Mouse (Mus musculus): ENCODE data around the gene Orai2.
"Not testable (repeated sequence)": the region's sequence is repeated elsewhere in the genome, so short reads cannot be mapped to it uniquely, and the experiment has no call there.

The Orai2 gene

DNA sequence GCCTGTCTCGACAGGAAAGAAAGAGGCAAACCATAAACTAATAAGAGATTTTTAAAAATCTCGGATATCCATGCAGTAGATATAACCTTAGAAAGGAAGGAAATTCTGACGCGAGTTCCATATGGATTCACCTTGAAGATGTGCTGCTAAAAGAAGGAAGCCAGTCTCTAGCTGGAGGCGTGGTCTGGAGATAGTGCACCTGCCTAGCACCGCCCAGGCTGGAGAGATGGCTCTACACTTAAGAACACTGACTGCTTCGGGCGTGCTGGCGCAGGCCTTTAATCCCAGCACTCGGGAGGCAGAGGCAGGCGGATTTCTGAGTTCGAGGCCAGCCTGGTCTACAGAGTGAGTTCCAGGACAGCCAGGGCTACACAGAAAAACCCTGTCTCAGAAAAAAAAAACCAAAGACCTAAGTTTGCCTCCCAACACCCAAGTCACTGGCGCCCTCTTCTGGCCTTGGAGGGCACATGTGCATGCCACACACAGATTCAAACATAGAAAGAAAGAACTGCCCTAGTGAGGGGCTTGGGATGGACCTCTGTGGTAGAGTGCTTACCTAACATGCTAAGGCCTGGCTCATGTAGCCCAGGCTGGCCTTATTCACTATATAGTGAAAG lies 32.7 kb downstream of the Orai2 start:
- DNase-seq (ENCODE audit: low spot score in 2 of 2) = peak; percentile 61 to 86

GRCm38 (mm10) chr5:136136292-136136990 lies 34.1 kb downstream of the Orai2 start:
- DNase-seq (ENCODE audit: low spot score in 2 of 2) = peak in 1 of 2 experiments; percentile 39

GRCm38 (mm10) chr5:136135571-136136291 lies 34.8 kb downstream of the Orai2 start, which contains the start of the genes Lrwd1 and Alkbh4:
Lrwd1 (minus strand) TSS chr5:136136074.
Alkbh4 (plus strand) TSS chr5:136136146.
- DNase-seq (ENCODE audit: low spot score in 2 of 2) = peak; percentile 92 to 99

DNA sequence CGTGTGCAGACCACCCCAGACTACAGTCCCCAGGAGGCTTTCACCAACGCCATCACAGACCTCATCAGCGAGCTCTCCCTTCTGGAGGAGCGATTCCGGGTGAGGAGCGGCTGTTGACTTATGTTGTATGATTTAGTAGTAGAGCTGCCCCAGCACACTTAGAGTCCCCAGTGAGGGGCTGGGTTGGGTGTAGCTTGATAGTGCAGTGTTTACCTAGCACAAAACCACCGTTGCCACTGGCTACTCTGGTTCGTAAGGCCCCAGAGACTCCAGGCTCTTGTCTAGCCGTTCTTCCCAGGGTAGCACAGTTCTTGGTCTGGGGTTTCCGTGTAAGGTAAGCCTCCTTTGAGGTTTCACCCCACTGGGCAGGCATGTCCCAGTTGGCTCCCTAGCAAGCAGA lies 48.3 kb downstream of the Orai2 start:
- DNase-seq (ENCODE audit: low spot score in 2 of 2) = no peak

- no peak for DNase-seq (ENCODE audit: low spot score in 2 of 2)
Observed at GRCm38 (mm10) chr5:136116784-136117112, 53.8 kb downstream of the Orai2 start.

- DNase-seq (ENCODE audit: low spot score in 2 of 2) = peak; percentile 98
Observed at GRCm38 (mm10) chr5:136115891-136116783, 54.4 kb downstream of the Orai2 start, which contains the start of gene Polr2j. Polr2j (plus strand) TSS chr5:136116631.

DNA sequence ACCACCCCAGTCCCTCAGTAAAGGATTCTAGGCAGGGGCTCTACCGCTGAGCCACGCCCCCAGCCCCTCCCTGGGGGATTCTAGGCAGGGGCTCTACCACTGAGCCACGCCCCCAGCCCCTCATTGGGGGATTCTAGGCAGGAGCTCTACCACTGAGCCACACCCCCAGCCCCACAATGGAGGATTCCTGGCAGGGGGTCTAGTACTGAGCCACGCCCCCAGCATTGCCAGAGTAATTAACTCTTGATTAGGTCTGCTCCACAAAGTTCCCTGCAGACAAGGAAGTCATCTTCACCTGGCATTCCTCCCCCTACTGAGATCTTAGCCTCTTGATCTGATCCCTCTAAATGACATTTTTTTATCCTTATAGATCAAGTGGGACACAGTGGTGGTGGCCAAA lies 57.0 kb downstream of the Orai2 start:
- not testable (repeated sequence) for DNase-seq (ENCODE audit: low spot score in 2 of 2)

- DNase-seq (ENCODE audit: low spot score in 2 of 2) = no peak
Observed at GRCm38 (mm10) chr5:136109042-136109441, 61.5 kb downstream of the Orai2 start.

DNA sequence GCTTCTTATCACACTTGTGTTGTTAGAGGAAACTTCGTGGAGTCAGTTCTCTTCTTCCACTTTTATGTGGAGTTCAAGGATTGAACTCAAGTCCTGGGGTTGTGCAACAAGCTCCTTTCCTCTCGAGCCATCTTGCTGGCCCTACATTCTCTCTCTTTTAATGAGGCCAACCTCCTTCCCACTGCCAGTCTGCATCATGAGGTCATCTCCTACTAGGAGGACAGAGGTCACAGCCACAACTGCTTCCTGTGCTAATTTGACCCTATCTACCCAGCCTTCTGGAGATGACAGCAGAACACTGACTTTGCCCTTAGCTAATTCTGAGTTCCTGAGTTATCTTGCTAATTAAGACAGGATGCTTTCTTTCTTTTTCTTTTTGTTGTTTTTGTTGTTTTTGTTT lies 62.0 kb downstream of the Orai2 start:
- DNase-seq (ENCODE audit: low spot score in 2 of 2) = no peak

DNA sequence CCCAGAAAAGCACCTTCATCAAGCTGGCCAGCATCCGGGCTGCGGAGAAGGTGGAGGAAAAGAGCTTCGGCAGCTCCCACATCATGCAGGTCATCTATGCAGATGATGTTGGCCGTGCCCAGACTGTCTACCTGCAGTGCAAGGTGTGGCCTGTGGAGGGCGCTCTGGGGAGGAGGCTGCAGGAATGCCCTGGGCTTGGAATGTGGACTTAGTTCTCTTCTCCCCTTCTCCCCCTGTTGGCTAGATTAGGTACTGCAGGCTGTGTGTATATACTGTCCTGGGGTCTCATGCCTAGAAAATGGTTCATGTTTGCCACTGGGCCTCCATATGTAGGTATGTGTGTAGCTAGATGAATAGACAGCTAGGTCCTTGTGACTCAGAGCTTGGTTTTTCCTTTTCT lies 66.0 kb downstream of the Orai2 start:
- DNase-seq (ENCODE audit: low spot score in 2 of 2) = peak in 1 of 2 experiments; percentile 75

GRCm38 (mm10) chr5:136102099-136102820 lies 68.3 kb downstream of the Orai2 start:
- peak; percentile 40 to 76 for DNase-seq (ENCODE audit: low spot score in 2 of 2)

DNA sequence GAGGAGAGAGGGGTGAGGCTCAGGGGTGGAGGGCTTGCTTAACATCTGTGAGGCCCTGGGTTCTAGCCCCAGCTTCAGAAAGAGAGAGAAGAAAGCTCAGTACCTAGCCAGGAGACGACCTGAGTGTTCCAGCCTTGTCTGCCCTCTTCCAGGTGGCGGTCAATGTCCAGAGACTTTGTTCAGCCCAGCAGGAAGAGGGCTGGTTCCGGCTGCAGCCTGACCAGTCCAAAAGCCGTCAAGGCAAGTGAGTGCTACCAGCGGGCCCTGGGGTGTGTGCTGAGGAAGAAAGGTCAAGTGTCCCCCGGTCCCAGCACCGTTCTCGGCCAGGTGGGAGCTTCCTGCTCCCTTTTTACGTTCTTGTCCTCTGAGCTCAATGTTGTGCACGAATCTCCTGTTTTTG lies 72.0 kb downstream of the Orai2 start:
- no peak for DNase-seq (ENCODE audit: low spot score in 2 of 2)
